Mouse (Mus musculus) spleen, adult 12 weeks (tissue): Measurements from ENCODE around the gene Olfr550.
"Not testable (repeated sequence)": the region's sequence is repeated elsewhere in the genome, so short reads cannot be mapped to it uniquely, and the experiment has no call there.

Experiments
- DNase-seq: peaks from one replicate; pipeline ENCODE4 v3.0.0; 2022; ENCODE audit warnings: low spot score

Gene Olfr550

DNA sequence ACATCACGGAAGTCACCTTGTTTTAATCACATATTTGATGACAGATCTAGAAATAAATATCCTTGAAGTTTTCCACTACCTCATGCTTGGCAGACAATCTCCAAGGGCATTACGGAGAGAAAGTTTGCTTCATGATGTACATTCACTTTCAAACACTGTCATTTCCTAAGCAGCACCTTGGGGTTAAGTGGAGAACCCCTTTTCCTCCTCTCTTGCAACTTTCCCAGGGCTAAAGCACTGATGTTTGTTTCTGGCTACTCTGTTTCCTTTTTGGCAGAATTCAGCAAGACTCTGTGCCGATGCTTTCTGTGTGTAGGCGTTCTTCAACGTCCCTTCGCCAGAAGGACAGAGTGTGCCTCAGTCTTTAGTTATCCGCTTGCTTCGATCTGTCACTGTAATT is at the start of gene Olfr550:
TSS of gene Olfr550 (plus strand) at position 301 of the 400 bp plus-strand sequence.
- DNase-seq: no peak

DNA sequence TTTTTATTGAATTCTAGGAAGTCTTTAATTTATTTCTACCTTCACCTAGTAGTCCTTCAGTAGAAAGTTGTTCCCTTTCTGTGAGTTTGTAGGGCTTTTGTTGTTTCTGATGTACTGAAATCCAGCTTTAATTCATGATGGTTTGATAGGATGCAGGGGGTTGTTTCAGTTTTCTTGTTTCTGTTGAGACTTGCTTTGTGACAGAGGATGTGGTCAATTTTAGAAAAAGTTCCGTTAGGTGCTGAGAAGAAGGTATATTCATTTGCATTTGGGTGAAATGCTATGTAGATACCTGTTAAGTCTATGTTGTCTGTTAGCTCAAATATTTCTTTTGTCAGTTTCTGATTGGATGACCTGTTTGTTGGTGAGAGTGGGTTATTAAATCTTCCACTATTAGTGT is 42.2 kb upstream of the Olfr550 start:
- no peak for DNase-seq

GRCm38 (mm10) chr7:102534449-102534848 is 36.8 kb upstream of the Olfr550 start, which contains the start of gene Olfr547:
Olfr547 (plus strand) TSS chr7:102534749.
- DNase-seq: no peak

DNA sequence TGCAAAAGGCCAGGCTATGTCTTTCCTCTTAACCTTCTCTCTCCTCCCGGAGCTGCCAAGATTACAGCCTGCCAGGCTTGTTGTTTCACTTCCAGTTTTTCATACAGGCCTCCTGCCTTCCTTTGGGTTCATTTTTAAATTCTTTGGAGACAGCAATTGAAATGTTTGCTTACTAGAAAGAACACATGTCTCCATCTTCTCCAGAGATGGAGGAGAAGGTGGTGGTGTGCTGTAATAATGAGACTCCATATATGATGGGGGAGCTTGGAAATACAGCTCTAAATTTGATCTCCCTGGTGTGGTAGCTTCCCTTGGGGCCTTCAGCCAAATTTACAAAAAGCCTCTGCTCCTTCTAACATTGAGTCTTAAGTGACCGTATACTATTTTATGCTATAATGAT is 30.6 kb upstream of the Olfr550 start, which contains the start of gene Olfr548-ps1:
TSS of gene Olfr548-ps1 (plus strand) at position 301 of the 400 bp plus-strand sequence.
- DNase-seq: no peak

- no peak for DNase-seq
Observed at GRCm38 (mm10) chr7:102541251-102541650, 30.0 kb upstream of the Olfr550 start.

DNA sequence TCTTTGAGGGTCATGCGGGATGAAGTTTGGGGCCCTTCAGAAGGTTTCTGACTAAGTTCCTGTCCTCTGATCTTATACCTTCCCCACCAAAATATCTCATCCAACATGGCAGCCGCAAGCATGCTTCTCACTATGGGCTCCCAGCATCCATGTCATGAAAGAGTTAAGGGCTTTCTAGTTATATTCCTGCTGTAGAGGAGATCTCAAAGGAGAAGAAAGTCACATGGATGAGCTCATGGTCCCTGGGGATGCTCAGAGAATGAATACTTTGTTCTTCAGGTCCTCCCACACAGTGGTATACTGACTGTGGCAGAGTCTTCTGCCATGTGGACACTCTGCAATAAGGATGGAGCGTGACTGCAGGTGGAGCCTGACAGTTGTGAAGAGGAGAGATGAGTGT is 21.7 kb upstream of the Olfr550 start, which contains the start of gene Olfr549:
TSS of gene Olfr549 (plus strand) at position 301 of the 400 bp plus-strand sequence.
- no peak for DNase-seq

GRCm38 (mm10) chr7:102553279-102553678 is 18.0 kb upstream of the Olfr550 start:
- DNase-seq: no peak

DNA sequence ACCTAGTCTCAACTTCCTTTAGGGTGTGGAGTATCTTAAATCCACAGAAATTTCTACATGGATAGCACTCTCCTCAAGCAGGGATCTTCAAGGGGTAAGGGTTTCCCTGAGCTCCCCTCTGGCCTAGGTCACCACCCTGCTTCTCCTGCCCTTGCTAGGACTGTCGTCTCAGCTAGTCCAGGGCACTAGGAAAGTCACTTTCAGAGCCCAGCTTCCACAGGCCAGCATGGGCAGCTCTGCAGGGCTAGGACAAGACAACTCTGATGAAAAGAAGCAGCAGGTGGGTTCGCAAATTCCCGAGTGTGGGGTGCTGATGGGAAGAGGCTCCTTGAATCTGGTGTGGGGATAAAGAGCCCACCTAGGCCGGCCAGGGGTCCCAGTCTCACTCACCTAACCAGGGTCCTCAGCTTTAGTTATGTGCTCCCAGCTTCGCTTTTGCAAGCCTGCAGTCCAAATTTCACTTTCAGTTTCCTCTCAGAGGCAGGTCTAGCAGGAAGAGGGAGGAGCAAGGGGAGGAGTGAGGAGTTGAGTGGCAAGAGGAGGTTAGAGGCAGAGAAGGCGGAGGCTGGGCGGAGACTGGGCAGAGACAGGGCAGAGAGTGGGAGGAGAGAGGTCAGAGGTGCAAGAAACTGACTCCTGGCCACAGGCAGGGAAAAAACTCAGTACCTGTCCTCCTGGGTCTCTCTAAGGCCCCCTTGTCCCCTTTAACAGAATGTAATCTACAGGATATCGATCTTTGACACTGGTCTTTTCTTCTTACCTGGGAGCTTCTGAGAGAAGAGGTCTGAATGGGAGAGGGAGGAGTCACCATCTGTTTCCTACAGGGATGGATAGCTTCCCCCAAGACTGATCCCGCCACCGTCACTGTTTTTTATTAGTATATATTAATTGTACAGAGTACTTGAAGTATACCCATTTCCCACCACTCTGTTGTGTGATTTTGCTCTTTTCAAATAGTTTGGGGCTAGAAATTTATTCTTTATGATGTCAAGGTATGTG is 5.9 kb upstream of the Olfr550 start, which contains the start of gene Trim21:
TSS of gene Trim21 (minus strand) at position 488 of the 999 bp plus-strand sequence.
- DNase-seq: peak; percentile 85

GRCm38 (mm10) chr7:102566219-102566618 is 5.0 kb upstream of the Olfr550 start:
- no peak for DNase-seq

DNA sequence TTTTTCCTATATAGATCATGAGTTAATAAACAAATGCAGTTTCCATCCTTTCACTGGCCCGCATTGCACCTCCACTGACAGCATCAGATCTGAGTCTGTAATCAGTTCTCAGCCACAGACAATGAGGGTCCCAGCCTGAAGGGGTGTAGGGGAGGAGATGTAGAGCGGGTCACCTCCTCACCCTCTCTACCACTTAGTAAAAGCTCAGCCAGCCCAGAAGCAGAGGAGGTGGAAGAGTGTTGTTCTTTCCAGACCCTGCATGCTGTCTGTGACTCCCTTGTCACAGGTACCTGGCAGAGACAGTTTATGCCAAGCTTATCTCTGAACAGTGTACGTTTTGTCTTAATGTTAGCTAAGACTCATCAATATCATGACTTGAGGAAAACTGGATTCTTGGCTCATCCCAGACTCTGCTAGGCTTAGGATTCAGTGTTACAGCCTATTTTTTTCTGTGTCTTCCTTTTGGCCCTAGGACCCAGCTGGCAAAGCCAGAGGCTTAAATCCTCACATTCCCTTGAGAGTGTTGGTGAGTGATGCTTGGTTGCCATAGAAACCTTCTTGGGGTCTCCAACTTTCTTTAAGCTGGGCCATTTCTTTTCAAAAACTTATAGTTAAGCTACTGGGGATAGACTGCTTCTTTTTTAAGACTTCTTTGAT is 2.1 kb downstream of the Olfr550 start:
- no peak for DNase-seq

DNA sequence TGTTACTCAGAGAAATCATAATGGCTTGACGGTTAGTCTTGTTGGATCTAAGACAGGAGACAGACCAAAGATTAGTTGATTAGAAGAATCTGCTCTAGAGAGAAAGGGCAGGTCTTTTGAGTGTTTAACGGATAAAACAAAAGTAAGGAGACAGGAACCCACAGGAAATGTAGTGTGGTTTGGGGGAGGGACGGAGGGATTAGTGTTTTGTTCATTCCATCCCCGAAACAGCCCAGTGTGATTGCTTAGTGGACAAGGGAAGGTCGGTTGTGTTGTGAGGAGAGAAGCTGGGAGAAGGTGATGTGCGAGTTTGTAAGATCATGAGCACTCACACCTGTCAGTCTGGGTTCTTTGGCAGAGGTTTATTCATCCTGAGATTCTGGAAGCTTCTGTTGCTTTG is 4.8 kb downstream of the Olfr550 start:
- DNase-seq: no peak

- DNase-seq: no peak
Observed at GRCm38 (mm10) chr7:102591786-102592185, 20.5 kb downstream of the Olfr550 start, which contains the start of gene Olfr551. Olfr551 (minus strand) TSS chr7:102591886.

DNA sequence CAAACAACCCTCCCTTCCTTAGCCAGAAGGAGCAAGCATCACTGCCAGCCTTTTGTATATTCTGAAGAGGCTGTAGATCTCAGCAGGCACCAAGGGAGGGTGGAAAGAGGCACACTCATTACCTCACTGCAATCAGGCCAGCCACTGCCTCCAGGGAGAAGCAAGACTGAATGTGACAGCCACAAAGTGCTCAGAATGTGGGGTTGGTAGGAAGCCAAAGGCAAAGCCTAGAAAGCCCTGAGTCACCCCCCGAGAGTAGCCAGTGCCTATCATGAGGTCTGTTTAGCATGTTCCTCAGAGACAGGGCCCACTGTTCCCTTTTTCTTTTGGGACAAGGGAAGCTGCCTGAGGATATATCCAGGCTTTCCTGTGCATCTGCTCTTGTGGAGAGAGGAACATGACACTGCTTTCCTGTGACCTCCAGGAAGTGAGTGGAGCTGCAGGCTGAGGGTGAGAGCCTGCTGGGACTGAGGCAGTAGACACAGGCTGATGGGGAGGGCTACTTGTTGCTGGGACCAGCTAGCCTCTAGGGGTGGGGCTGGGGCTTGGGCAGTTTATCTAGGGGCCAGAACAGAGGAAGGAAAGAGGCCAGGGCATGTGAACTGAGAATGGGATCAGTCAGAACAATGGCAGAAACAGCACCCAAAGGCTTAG is 26.3 kb downstream of the Olfr550 start, which contains the start of gene Olfr552:
TSS of gene Olfr552 (plus strand) at position 393 of the 654 bp plus-strand sequence.
- DNase-seq: no peak

DNA sequence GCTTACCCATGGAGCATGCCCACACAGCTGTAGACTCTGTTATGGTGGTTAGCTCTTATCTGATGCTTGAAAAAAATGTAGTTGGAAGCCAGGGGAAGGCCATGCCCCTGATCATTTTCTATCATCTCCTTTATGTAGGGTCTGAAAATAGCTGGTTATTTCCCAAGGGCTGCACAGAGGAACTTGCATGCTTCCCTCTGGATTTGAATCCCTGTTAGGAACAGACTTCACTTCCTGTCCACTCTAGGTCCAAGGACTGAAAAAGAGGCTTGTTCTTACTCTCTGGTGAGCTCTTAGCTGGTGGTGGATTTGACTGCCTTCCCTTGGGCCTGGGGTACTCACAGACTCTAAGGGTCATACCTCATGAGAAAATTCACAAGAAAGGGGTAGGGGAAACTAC is 46.9 kb downstream of the Olfr550 start, which contains the start of gene Olfr553:
TSS of gene Olfr553 (minus strand) at position 101 of the 400 bp plus-strand sequence.
- no peak for DNase-seq

DNA sequence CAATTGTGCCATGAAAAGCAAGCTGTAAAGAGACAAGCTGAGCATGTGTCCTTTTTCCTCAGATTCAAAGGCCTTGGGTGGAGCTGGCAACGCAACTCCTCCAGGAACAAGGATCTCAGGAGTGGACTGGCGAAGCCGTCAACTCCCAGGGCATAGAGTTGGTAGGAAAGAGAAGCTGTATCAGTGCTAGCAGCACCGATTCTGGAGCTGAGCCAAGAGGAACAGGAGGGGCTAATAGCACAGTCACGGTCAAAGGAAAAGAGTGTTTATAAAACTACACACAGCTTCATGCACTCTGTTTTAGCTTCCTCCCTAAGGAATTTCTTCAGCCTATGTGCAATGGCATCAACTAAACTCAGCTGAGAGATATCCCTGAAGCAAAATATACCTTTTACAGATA is 48.4 kb downstream of the Olfr550 start:
- DNase-seq: no peak

DNA sequence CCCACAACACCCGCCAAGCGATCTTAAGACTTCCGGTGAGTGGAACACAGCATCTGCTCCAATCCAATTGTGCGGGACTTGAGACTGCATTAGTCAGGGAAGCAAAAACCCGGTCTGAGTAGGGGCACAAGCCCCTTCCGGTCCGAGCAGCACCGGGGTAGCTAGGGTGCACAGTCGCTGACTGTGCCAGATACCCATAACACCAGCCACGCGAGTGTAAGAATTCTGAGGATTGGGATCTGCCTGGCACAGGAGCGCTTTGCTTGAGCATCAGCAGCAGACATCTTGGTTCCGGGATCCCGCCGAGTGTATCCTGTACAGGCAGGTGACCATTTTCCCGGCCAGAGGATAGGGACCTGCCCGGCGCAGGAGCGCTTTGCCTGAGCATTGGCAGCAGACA is 49.1 kb downstream of the Olfr550 start:
- not testable (repeated sequence) for DNase-seq
